Mouse (Mus musculus) neural tube, embryonic 11.5 days (tissue): ENCODE measurements at regions not wholly inside any gene's neighbourhood (a gene's known extent, or its start where the extent isn't known, plus 50 kb on each side); places are given as distances from the start of the nearest gene placed in this dataset.

ENCODE experiments used
- ATAC-seq: fragments of 200-750 bp; cut with Nextera tagmentation; 2 replicates; pipeline ENCODE4 v1.8.0; 2017; ENCODE audit warnings: moderate number of reproducible peaks, mild to moderate bottlenecking, moderate TSS enrichment, moderate library complexity; ENCODE audit not compliant: insufficient read depth, low FRiP score, low TSS enrichment
- DNase-seq: peaks from one replicate; pipeline ENCODE4 v3.0.0-alpha.2; 2015; ENCODE audit warnings: low spot score
- H3K27ac ChIP-seq: fragments of 300-500 bp; sonication (generic); 2 replicates; pipeline ENCODE4 v1.5.1; 2014; ENCODE audit warnings: low read depth, mild to moderate bottlenecking, low read length
- H3K27me3 ChIP-seq: fragments of 300-500 bp; sonication (generic); 2 replicates; pipeline ENCODE4 v1.6.1; 2014; ENCODE audit warnings: mild to moderate bottlenecking, low read length, mixed read lengths; ENCODE audit not compliant: control insufficient read depth, insufficient read depth
- H3K36me3 ChIP-seq: fragments of 300-500 bp; sonication (generic); 2 replicates; pipeline ENCODE4 v1.6.1; 2014; ENCODE audit warnings: mild to moderate bottlenecking, low read length, moderate library complexity, mixed read lengths; ENCODE audit not compliant: control insufficient read depth, insufficient read depth
- H3K4me1 ChIP-seq: fragments of 300-500 bp; sonication (generic); 2 replicates; pipeline ENCODE4 v1.6.1; 2014; ENCODE audit warnings: low read length, mixed read lengths; ENCODE audit not compliant: control insufficient read depth, insufficient read depth
- H3K4me2 ChIP-seq: fragments of 300-500 bp; sonication (generic); 2 replicates; pipeline ENCODE4 v1.6.1; 2014; ENCODE audit warnings: low read depth, mild to moderate bottlenecking, moderate library complexity
- H3K4me3 ChIP-seq: fragments of 300-500 bp; sonication (generic); 2 replicates; pipeline ENCODE4 v1.5.1; 2014; ENCODE audit warnings: low read depth, low read length
- H3K9ac ChIP-seq: fragments of 300-500 bp; sonication (generic); 2 replicates; pipeline ENCODE4 v1.6.1; 2014; ENCODE audit warnings: mild to moderate bottlenecking, low read length
- H3K9me3 ChIP-seq: fragments of 300-500 bp; sonication (generic); 2 replicates; pipeline ENCODE4 v1.6.1; 2016; ENCODE audit warnings: low read length; ENCODE audit not compliant: control insufficient read depth
- WGBS: fragments of 180-500 bp; shearing (Covaris S2); extraction: QIAGEN DNeasy Blood & Tissue Kit; methylation state at CpG from one replicate; pipeline ENCODE4 v1.1.7; 2014; 5-methylcytosine and 5-hydroxymethylcytosine counted together

GRCm38 (mm10) chr5:85485157-85485556, 580.2 kb downstream of the Cenpc1 start:
- H3K27ac ChIP-seq: no peak overlapping the region
- DNase-seq: no peak
- no peaks in the 10 kb centered on the region for H3K27me3 ChIP-seq
- no peaks in the 10 kb centered on the region for H3K9me3 ChIP-seq
- no peak overlapping the region for H3K4me3 ChIP-seq
- H3K4me1 ChIP-seq: no peaks in the 10 kb centered on the region
- H3K9ac ChIP-seq: no peak overlapping the region
- no peaks in the 10 kb centered on the region for H3K36me3 ChIP-seq
- no peak for ATAC-seq
- H3K4me2 ChIP-seq: no peak overlapping the region

- no peaks in the 10 kb centered on the region for H3K9me3 ChIP-seq
- H3K27ac ChIP-seq: no peak overlapping the region
- DNase-seq: no peak
- no peaks in the 10 kb centered on the region for H3K27me3 ChIP-seq
- no peak overlapping the region for H3K9ac ChIP-seq
- H3K4me3 ChIP-seq: no peak overlapping the region
- H3K4me1 ChIP-seq: no peaks in the 10 kb centered on the region
- H3K36me3 ChIP-seq: no peaks in the 10 kb centered on the region
- H3K4me2 ChIP-seq: no peak overlapping the region
- ATAC-seq: no peak
Measured at GRCm38 (mm10) chr5:85467811-85468210, 597.6 kb downstream of the Cenpc1 start.

- ATAC-seq (no peak), DNase-seq (no peak)
- H3K4me3 ChIP-seq: no peak overlapping the region
- H3K27me3 ChIP-seq: no peaks in the 10 kb centered on the region
- no peaks in the 10 kb centered on the region for H3K4me1 ChIP-seq
- no peaks in the 10 kb centered on the region for H3K9me3 ChIP-seq
- WGBS: 86% methylated on average over 3 of the region's 3 CpGs
- no peak overlapping the region for H3K9ac ChIP-seq
- no peak overlapping the region for H3K4me2 ChIP-seq
- H3K36me3 ChIP-seq: no peaks in the 10 kb centered on the region
- H3K27ac ChIP-seq: no peak overlapping the region
Measured at GRCm38 (mm10) chr5:85467151-85467550, 598.2 kb downstream of the Cenpc1 start.
